Mouse (Mus musculus) myocyte (in vitro differentiated cells): ENCODE measurements around the gene Nfkbie. TPM values are rescaled to one million over a fixed set of nuclear protein-coding genes. Genes with fewer than 3 reads are reported as not detected.

Source experiments
- H3K27me3 ChIP-seq: one replicate; pipeline ENCODE4 v1.6.1; 2011; ENCODE audit not compliant: control insufficient read depth, insufficient read depth, insufficient read length
- H3K36me3 ChIP-seq: one replicate; pipeline ENCODE4 v1.6.1; 2011; ENCODE audit not compliant: control insufficient read depth, insufficient read depth
- H3K4me2 ChIP-seq: one replicate; pipeline ENCODE4 v1.6.1; 2011; ENCODE audit warnings: low read depth, control low read depth
- H3K4me3 ChIP-seq: one replicate; pipeline ENCODE4 v1.5.1; 2011; ENCODE audit warnings: mild to moderate bottlenecking, control low read depth, moderate library complexity
- H3K79me2 ChIP-seq: one replicate; pipeline ENCODE4 v1.6.1; 2011; ENCODE audit not compliant: control insufficient read depth, insufficient read depth
- H3ac ChIP-seq: one replicate; pipeline ENCODE4 v1.6.1; 2011; ENCODE audit not compliant: control insufficient read depth, insufficient read length
- CEBPB ChIP-seq: IDR thresholded peaks from 2 replicates; pipeline ENCODE4 v1.6.1; 2011; ENCODE audit warnings: mild to moderate bottlenecking, moderate library complexity; ENCODE audit not compliant: poor library complexity, insufficient read depth, severe bottlenecking
- E2F4 ChIP-seq: IDR thresholded peaks from one replicate; pipeline ENCODE4 v1.6.1; 2011; ENCODE audit warnings: mild to moderate bottlenecking, control low read depth, moderate library complexity; ENCODE audit not compliant: insufficient read depth
- MAX ChIP-seq: IDR thresholded peaks from one replicate; pipeline ENCODE4 v1.6.1; 2011; ENCODE audit warnings: low read depth, mild to moderate bottlenecking, control low read depth
- MYOD1 ChIP-seq, 3 experiments: IDR thresholded peaks; one replicate each; pipeline ENCODE4 v1.6.1; 2011; ENCODE audit warnings: control low read depth in 2 of 3, low read depth in 2 of 3, mild to moderate bottlenecking in 2 of 3, moderate library complexity in 1 of 3; ENCODE audit not compliant: insufficient read length in 2 of 3, control insufficient read depth in 1 of 3
- MYOG ChIP-seq, 3 experiments: IDR thresholded peaks; one replicate each; pipeline ENCODE4 v1.6.1; 2011; ENCODE audit warnings: control low read depth in 2 of 3, low read depth in 2 of 3, mild to moderate bottlenecking in 2 of 3; ENCODE audit not compliant: insufficient read length in 2 of 3, control insufficient read depth in 1 of 3, insufficient read depth in 1 of 3
- POLR2A ChIP-seq: IDR thresholded peaks from one replicate; pipeline ENCODE4 v1.6.1; 2011; ENCODE audit warnings: low read depth, mild to moderate bottlenecking, control low read depth, moderate library complexity; ENCODE audit not compliant: insufficient read length
- POLR2AphosphoS2 ChIP-seq: IDR thresholded peaks from one replicate; pipeline ENCODE4 v1.6.1; 2011; ENCODE audit warnings: low read depth, control low read depth; ENCODE audit not compliant: insufficient read length
- REST ChIP-seq: IDR thresholded peaks from one replicate; pipeline ENCODE4 v1.6.1; 2011; ENCODE audit warnings: mild to moderate bottlenecking, control low read depth, moderate library complexity; ENCODE audit not compliant: insufficient read depth, insufficient read length
- SRF ChIP-seq: IDR thresholded peaks from one replicate; pipeline ENCODE4 v1.6.1; 2011; ENCODE audit warnings: low read depth; ENCODE audit not compliant: control insufficient read depth, insufficient read length
- TCF12 ChIP-seq: IDR thresholded peaks from one replicate; pipeline ENCODE4 v1.6.1; 2011; ENCODE audit warnings: mild to moderate bottlenecking, control low read depth; ENCODE audit not compliant: poor library complexity, insufficient read depth, severe bottlenecking
- TCF3 ChIP-seq: IDR thresholded peaks from one replicate; pipeline ENCODE4 v1.6.1; 2011; ENCODE audit warnings: low read depth, control low read depth; ENCODE audit not compliant: insufficient read length
- USF1 ChIP-seq: IDR thresholded peaks from one replicate; pipeline ENCODE4 v1.6.1; 2011; ENCODE audit warnings: low read depth, mild to moderate bottlenecking, control low read depth, moderate library complexity
- polyA plus RNA-seq: library from polyadenylated mRNA; unstranded; fragments of >200 nt; fragmentation: generic; extraction: Trizol; gene quantifications from one replicate; pipeline ENCODE4 v1.2.1, GENCODE M21; 2012; ENCODE audit warnings: missing spikeins

The Nfkbie gene
- polyA plus RNA-seq, 1 experiment, result 7.3 TPM

DNA sequence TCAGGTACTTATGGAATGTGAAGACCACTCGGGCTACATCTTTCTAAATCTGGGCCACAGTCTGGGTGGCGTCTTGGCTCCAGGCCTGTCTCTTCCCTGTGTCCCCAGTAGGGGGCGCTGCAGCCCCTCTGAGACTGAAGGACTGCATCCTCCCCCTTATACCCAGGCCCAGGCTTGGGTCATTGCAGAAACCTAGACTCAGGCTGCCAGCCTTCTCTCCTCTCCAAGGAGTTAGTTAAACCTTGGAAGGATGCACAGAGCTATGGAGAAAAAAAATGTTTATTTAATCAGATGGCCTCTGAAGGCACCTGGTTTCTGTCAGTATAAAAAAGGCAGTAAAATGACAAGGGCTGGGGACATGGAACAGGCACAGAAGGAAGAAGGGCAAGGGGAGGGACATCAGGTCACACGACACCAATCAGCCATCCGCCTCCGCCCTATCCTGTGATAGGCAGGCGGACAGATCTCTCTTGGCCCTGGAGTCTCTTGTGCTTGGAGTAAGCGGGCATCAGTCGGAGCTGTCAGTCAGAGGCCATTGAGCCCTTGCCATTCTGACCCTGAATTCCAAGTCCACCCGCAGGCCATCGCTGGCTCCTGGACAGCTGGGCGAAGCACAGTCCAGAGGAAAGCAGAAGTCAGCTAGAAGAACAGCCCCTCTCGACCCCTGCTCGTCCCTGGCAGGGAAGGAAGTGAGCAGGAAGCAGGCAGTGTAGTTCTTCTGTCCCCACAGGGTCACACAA, 29.6 kb downstream of the Nfkbie start:
- H3K4me3 ChIP-seq, result no peak overlapping the region
- H3K79me2 ChIP-seq, result peaks cover 7% of the 10 kb centered on the region
- peaks cover 46% of the 10 kb centered on the region for H3K36me3 ChIP-seq
- no peak overlapping the region for H3ac ChIP-seq
- no peaks in the 10 kb centered on the region for H3K27me3 ChIP-seq
- peak; percentile 58 for TF ChIP-seq POLR2AphosphoS2
- TF ChIP-seq E2F4, result no peak
- TF ChIP-seq MYOG (IDR thresholded peaks at IDR 0.05; ENCODE audit: control insufficient read depth in 1 of 3, insufficient read depth in 1 of 3, insufficient read length in 2 of 3, low read depth in 2 of 3), result peak in 1 of 3 experiments; percentile 59
- no peak overlapping the region for H3K4me2 ChIP-seq

DNA sequence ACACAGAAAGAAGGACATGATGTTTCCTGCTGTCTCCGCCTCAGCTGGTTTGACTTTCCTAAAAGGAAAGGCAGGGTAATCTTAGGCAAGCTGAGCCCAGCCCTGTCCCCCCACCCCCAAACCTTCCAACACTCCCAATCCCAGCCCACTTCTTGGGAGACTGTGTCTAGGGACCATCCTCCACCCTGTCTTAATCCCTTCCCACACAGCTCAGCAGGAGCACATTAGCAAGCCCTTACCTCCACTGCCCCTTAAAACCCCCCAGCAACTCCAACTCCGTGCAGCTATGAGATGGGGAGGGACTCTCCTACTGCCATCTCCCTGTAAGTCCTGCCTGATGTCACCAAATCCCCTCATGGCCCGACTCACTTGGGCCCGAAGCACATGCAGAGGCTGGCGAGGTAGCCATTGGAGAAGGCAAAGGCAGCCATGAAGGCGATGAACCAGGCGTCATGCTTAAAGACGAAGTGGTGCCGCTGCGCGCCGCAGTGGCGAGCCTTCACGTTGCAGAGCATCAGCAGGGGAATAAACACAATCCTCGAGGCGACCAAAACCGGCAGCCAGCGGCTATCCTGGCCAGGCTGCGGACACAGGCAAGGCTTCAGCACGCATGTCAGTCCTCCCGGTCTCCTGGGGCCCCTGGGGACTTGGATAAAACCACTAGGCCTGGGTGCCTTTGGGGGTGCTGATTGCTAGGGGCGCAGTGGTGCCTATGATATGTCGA, 30.4 kb downstream of the Nfkbie start:
- H3K27me3 ChIP-seq, result no peaks in the 10 kb centered on the region
- no peak for TF ChIP-seq CEBPB
- TF ChIP-seq POLR2A, result peak; percentile 18
- TF ChIP-seq TCF3, result no peak
- TF ChIP-seq TCF12, result no peak
- TF ChIP-seq USF1, result no peak
- no peak overlapping the region for H3K4me3 ChIP-seq
- H3K79me2 ChIP-seq, result peaks cover 15% of the 10 kb centered on the region
- no peak overlapping the region for H3K4me2 ChIP-seq
- peaks cover 51% of the 10 kb centered on the region for H3K36me3 ChIP-seq
- H3ac ChIP-seq, result no peak overlapping the region

DNA sequence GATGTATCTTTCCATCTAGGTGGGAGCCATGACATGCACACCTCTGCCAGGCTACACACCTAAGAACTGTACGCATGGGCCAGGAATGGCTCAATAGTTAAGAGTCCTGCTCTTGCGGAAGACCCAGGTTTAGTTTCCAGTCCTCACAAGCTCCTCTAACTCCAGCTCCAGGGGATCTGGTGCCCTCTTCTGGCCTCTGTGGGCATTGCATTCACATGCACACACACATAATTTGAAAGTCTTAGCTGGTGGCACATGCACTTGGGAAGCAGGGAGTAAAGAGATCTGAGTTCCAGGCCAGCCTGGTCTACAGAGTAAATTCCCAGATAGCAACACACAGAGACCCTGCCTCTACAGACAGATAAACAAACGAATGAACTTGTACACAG, 30.9 kb downstream of the Nfkbie start:
- Histone ChIP-seq H3K36me3 (peaks cover 56% of the 10 kb centered on the region), H3K27me3 (no peaks in the 10 kb centered on the region), H3K79me2 (peaks cover 20% of the 10 kb centered on the region), H3K4me2 (no peak overlapping the region), H3K4me3 (no peak overlapping the region), H3ac (no peak overlapping the region)
- TF ChIP-seq SRF, result no peak
- no peak for TF ChIP-seq MAX
- TF ChIP-seq POLR2AphosphoS2, result no peak
- TF ChIP-seq USF1, result no peak
- TF ChIP-seq TCF12, result no peak
- TF ChIP-seq E2F4, result no peak
- TF ChIP-seq MYOG (IDR thresholded peaks at IDR 0.05; ENCODE audit: control insufficient read depth in 1 of 3, insufficient read depth in 1 of 3, insufficient read length in 2 of 3, low read depth in 2 of 3), result no peak
- no peak for TF ChIP-seq REST
- TF ChIP-seq CEBPB, result no peak
- TF ChIP-seq POLR2A, result no peak
- TF ChIP-seq TCF3, result no peak
- no peak for TF ChIP-seq MYOD1 (IDR thresholded peaks at IDR 0.05; ENCODE audit: control insufficient read depth in 1 of 3, insufficient read length in 2 of 3, low read depth in 2 of 3)

DNA sequence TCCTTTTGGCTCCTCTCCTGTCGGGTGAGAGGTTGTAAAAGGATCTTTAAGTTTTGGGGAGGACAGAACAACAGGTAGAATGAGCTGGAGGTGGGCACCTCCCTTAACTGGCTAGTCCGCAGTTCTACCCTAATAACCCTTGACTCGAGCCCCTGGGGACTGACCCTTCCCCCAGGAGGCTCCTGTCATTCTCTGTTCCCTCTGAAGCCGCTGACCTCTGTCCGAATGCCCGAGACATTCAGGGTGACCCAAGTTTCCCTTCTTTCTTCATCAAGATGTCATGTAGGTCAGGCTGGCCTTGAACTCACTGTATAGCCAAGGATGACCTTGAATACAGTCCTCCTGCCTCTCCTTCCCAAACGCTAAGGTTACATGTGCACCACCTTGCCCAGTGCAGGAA, 32.9 kb downstream of the Nfkbie start:
- H3K79me2 ChIP-seq, result peaks cover 39% of the 10 kb centered on the region
- H3K4me2 ChIP-seq, result no peak overlapping the region
- TF ChIP-seq POLR2A (no peak), E2F4 (no peak), POLR2AphosphoS2 (no peak), MYOG (IDR thresholded peaks at IDR 0.05; ENCODE audit: control insufficient read depth in 1 of 3, insufficient read depth in 1 of 3, insufficient read length in 2 of 3, low read depth in 2 of 3) (no peak), USF1 (no peak), MYOD1 (IDR thresholded peaks at IDR 0.05; ENCODE audit: control insufficient read depth in 1 of 3, insufficient read length in 2 of 3, low read depth in 2 of 3) (no peak), MAX (no peak), TCF12 (no peak), SRF (no peak), REST (no peak), TCF3 (no peak), CEBPB (no peak)
- no peaks in the 10 kb centered on the region for H3K27me3 ChIP-seq
- no peak overlapping the region for H3ac ChIP-seq
- H3K36me3 ChIP-seq, result peaks cover 59% of the 10 kb centered on the region
- H3K4me3 ChIP-seq, result no peak overlapping the region

DNA sequence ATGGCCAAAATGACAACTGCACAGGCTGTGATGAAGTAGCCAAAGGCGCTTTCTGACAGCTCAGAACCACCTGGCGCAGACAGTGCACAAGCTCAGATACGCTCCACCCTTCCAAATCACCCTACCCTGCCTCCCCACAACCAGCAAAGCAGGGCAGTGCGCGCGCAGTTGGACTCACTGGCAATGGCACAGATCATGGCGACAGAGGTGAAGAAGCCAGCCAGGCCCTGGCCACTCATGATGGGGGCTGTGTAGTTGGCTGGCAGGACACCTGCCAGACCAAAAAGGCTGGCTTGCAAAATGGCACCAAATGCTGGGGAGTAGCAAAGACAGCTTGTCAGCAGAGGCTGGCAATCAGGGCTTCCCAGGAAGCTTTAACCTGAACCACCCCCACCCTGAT, 33.7 kb downstream of the Nfkbie start:
- Histone ChIP-seq H3K4me2 (no peak overlapping the region), H3ac (no peak overlapping the region), H3K36me3 (peaks cover 59% of the 10 kb centered on the region), H3K27me3 (no peaks in the 10 kb centered on the region), H3K79me2 (peaks cover 48% of the 10 kb centered on the region), H3K4me3 (peak overlapping the region; percentile 80)
- TF ChIP-seq E2F4 (no peak), POLR2A (peak; percentile 27), POLR2AphosphoS2 (peak; percentile 30)
